Mouse (Mus musculus) midbrain, embryonic 10.5 days (tissue): ENCODE measurements around the gene Cnnm2. TPM values are rescaled to one million over a fixed set of nuclear protein-coding genes. Genes with fewer than 3 reads are reported as not detected.

ENCODE experiments used
- polyA plus RNA-seq: library from polyadenylated mRNA; unstranded; fragments of >200 nt; fragmentation: Nextera tagmentation; extraction: Ambion mirVana; gene quantifications from 2 replicates; pipeline ENCODE4 v1.2.1, GENCODE M21; 2016

The Cnnm2 gene
- polyA plus RNA-seq, 1 experiment from 2014 or later: 2.7 TPM

Other genes with a start within 250 kb of the Cnnm2 start
- 207 and 216 TPM in 2 replicates for gene Arl3, start 188.4 kb upstream of the Cnnm2 start, polyA plus RNA-seq
- gene Sfxn2, start 188.2 kb upstream of the Cnnm2 start, polyA plus RNA-seq: 17.0 and 18.1 TPM in 2 replicates
- 45.7 and 51.8 TPM in 2 replicates for gene Wbp1l, start 162.5 kb upstream of the Cnnm2 start, polyA plus RNA-seq
- gene Cyp17a1, start 88.4 kb upstream of the Cnnm2 start, polyA plus RNA-seq: not detected in 2 replicates
- gene Borcs7, start 71.7 kb upstream of the Cnnm2 start, polyA plus RNA-seq: 14.2 and 17.4 TPM in 2 replicates
- 30.0 and 32.4 TPM in 2 replicates for gene As3mt, start 54.1 kb upstream of the Cnnm2 start, polyA plus RNA-seq